Mouse (Mus musculus) lung, adult 2 months (tissue): ENCODE measurements around the gene Otud3.

Experiments
- CTCF ChIP-seq: fragments of 200-500 bp; IDR thresholded peaks from 2 replicates; pipeline ENCODE4 v1.5.1; 2011; ENCODE audit warnings: mild to moderate bottlenecking, low read length, control low read depth; ENCODE audit not compliant: insufficient read depth
- POLR2A ChIP-seq: fragments of 200-500 bp; IDR thresholded peaks from 2 replicates; pipeline ENCODE4 v1.6.1; 2011; ENCODE audit warnings: low read depth, mild to moderate bottlenecking, control low read depth, low read length, borderline replicate concordance; ENCODE audit errors: extremely low read depth

- TF ChIP-seq POLR2A, result no peak
- TF ChIP-seq CTCF, result no peak
Observed at GRCm38 (mm10) chr4:138875986-138876385, 37.8 kb downstream of the Otud3 start.
